Mouse (Mus musculus): ENCODE results near the gene Xrcc4.
"Not testable (repeated sequence)": the region's sequence is repeated elsewhere in the genome, so short reads cannot be mapped to it uniquely, and the experiment has no call there.

Xrcc4 gene

DNA sequence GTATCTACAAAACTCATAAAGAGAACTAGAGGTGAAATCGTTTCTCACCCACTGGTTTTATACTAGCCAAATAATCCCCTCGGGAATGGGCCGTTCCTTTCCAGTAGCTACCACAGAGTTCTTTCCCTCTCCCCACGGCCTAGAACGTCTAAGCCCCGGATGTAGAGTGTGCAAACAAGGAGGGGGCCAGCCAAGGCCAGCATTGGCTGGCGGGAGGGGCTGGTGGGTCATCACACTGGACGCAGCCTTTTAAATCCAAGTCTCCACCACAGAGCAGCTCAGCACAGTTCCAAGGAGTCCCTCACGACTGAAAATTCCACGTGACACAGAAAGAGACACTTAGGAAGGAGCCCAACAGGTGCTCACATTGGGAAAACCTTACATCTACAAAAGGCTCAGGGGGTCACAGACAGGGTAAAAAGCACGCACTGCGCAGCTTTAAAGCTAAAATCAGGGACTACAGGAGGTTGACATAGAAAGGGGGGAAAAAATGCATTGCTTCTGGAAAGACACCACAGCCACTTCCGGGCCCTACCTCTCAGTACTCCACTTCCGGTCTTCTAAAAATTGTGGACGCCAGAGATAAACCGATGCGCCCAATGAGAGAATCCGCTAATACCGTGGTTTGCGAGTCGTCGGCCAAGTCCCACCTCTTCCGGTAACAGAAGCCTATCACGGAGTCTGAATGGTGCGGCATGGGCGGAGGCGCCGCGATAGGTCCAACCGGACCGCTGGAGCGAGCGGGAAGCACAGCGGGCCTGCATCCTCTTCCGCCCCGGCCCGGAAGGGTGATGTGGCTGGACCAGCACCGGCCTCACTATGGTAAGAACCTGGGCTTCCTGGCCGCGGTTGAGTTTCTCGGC, at the start of gene Xrcc4, which contains the start of gene Tmem167:
TSS of gene Xrcc4 (minus strand) at position 647 of the 863 bp plus-strand sequence.
TSS of gene Tmem167 (plus strand) at position 162 of the 863 bp plus-strand sequence.
- DNase-seq: peak; percentile 100

DNA sequence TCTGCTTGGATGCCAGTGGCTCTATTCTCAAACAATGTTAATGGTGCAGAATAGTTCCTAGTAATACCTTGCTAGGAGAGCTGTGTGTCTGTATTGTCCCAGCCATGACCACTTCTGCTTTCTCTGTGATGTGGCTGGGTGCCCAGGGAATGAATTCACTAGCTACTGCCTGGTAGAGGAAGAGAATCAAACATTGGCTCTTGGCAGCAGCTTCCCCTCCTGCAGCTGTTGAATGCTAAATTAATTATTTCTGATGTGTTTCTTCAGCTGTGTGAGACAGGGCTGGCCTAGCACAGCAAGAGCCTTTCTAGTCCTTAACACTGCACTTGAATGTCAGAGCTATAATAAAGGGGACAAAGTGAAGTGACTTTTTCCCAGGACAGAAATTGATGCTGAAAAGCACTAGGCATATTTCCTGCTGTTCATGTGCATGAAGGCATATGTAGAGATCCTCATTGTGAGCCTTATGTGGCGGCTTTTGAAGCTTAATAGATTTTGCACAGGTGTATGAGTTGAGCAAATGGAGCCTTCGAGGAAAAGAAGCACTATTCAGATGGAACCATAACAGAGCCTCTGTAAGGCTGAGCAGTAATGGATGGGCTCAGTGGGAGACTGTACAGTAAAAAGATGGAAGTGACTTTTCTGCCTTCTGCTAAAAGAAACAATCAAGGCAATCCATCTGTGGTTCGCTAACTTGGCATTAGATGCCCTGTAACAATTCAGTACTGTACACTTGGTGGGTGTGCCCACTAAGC, 46.9 kb upstream of the Xrcc4 start:
- no peak for DNase-seq

DNA sequence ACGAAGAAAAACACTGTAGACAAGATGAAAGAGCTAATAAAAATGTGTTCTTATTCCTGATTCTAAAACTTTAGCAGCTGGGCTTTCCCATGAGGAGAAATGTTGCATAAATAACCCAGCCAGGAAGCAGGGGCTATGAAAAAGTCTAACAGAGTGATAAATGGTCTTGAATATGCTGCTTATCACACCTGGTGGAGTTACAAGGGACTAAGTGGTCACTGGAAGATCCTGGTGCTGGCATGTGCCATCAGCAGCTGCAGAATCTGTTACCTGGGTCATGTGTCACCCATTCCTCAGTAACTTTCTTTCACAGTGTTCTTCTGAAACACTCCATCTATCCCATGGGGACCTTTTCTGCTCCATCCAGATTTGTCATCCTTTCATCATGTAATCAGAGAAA, 22.3 kb upstream of the Xrcc4 start:
- no peak for DNase-seq

DNA sequence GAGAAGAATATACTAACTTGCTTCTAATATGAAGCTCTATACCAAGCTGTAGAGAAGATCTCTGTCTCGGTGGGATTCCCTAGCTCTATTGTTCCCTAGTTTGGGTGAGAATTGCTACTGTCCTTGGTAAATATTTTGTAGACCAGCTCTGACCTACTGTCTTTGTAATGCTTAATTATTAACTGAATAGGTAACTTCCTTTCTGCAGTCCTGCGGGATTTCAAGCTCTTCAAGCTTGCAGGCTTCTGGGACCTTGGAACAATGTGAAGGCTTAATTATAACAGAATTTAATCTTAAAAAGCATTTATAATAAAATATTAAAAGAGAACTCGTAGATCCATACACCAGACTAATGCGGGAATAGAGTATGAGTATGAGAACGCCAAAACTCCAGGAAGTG, 19.3 kb upstream of the Xrcc4 start:
- not testable (repeated sequence) for DNase-seq

DNA sequence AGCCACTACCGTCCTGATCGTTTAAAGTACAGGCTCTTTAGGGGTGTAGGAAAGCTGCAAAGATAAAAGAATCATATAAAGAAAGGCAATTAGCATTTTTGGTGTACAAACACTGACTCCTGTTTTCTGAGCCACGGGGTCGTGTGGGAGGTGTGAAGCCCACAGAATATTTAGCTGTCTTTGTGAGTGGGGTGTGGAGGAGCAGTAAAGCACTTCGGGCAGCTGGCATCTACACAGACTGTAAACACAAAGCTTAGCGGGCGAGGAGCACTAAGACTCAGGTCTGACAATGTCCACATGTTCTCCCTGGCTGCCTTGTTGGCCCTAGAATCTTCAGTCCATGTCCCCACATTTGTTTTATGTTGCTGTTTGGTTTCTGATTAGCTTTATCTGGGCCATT, 16.7 kb upstream of the Xrcc4 start:
- peak; percentile 84 for DNase-seq

DNA sequence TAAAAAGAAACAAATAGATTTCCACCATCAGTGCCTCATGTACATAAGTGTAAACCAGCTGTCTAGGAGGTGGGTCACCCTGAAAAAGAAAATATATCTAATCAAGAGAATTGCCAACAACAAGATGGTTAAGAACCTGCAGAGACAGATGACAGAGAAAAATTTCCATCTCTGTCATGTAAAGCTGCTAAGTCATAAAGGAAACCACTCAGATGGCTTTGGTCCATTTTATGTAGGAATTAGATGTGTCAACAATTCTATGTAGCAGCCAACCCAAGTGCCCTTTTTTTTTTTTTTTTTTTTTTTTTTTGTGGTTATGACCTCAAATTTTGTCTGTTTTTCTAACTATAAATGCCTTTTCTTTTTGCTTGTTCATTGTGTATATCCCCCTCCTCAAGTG, 12.1 kb upstream of the Xrcc4 start:
- no peak for DNase-seq

DNA sequence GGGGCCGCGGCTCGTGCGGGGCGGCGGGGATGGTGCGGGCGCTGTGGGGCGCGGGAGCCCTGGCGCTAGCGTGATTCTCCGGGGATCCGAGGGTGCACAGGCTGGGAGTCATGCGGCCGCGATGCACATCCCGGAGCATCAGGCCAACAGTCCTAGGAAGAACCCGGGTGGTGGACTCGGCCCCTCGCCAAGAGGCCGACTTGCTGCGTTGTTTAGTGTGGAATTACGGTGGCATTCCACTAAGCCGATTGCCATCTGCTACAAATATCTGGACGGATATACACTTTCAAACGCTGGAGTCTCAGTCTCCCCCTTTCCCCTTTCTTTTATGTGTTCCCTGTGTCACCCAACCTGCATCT, 396 bp upstream of the Xrcc4 start:
- DNase-seq: no peak

DNA sequence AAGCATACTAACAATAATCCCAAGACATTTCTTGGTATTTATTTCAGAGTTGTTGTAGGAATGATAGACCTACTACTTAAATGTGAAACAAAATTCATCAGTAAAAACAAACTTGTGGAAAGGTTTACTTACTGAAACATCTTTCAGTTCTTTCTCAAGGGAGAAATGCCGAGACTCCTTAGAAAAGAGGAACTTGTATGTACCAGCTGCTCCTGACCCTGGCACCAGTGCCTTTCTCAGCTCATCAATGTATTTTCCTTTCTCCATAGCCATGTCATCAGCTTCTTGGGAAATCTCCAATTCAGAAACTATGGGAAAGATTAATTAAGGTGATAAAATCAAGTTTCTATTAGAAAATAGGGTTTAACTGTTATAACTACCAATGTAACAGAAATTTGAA, 27.5 kb downstream of the Xrcc4 start:
- DNase-seq: no peak

DNA sequence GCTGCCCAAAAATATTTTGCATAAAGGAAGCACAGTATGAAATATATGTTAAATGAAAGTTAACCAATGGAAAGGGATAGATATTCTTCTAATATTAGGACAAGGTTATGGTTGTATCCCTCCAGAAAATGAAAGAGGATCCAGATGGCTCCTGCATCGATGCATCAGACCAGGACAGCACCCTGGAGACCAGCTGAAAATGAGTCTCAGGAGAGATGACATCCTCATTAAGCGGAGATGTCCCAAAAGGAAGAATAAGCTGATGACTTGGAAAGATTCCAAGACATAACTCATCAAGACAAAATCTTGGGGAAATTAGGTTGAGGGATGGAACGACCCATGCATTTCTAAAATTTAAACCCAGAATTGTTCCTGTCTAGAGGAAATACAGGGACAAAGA, 37.0 kb downstream of the Xrcc4 start:
- no peak for DNase-seq

DNA sequence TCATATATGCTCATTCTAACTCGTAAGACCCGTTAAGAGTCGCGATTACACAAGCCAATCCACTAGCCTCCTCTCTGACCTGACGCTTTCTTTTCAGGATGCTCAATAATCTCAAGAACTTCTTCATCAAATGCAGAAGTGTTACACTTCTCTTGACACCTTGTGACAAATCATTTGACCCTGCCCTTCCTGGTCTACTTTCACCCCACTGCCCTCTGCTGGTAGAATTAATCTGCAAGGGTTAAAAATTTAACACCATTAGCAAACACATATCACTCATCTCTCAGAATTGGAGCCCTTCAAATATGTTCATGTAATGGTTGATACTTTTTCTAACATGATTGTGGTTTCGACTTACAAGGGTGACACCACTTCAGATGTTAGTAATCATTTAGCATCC, 37.7 kb downstream of the Xrcc4 start:
- DNase-seq: no peak

DNA sequence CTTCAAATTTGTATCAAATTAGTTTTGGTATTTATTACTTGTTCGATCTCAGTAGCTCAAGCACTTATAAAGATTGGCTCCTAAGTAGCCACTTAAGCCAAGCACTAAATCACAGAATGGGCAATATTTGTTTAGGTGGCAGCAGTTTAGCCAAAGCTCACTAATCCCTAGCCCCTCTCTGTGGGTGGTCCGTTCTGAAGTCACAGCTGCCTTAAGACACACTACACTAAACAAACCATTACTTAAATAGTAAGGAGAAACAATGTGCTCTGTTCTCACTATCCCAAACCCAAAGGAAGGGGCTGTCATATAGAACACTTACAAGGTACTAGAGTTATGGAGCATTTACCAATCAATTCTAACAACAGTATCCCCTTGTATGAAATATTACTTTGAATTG, 49.8 kb downstream of the Xrcc4 start:
- no peak for DNase-seq

DNA sequence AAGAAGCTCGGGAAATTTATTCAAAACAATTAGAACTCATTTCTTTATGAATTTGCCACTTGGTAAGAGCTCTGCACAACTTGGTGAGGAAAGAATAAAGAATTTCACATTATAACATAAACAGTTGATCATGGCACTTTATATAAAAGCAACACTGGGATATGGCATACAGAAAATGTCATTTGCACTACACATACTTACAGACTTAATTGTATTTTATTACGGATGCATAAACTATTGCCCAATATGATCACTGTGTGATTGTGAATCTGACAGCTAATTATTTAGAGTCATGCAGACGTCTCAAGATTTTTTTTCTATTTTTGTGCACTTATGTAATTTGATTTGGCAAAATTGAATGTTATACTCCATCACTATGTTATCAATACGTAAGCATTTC, 56.4 kb downstream of the Xrcc4 start:
- no peak for DNase-seq

DNA sequence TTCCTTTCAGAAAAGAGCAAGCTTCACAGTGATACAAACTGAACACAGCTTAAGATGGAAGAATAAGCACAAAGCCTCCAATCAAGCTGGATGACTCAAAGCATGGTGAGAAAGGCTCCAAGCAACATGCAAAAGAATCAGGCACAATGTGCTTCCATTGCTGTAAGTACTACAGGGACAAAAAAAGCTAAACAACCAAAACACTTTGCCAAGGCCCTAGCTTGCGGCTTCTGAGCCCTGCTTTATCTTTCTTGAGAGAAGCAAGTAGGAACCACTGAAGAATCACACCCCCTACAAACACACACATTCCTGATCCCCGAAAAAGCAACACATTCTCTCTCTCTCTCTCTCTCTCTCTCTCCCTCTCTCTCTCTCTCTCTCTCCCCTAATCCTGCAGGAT, 56.9 kb downstream of the Xrcc4 start:
- no peak for DNase-seq

DNA sequence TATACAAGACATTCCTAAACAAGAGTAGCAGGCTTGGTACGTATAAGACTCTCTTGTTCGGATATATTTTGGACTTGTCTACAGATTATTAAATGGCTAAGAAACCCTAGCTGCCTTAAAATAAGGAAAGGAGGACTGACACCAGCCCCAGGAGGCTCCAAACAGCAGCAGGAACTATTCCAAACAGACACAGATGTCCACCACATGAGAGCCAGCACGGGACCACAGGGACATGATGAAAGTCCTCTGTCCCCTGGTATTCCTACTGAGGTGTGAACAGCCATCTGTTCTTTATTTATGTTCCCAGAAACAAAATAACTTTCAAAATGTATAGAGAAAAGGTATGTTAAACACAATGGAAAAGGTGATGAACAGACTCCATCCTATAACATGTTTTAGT, 58.5 kb downstream of the Xrcc4 start:
- DNase-seq: no peak

DNA sequence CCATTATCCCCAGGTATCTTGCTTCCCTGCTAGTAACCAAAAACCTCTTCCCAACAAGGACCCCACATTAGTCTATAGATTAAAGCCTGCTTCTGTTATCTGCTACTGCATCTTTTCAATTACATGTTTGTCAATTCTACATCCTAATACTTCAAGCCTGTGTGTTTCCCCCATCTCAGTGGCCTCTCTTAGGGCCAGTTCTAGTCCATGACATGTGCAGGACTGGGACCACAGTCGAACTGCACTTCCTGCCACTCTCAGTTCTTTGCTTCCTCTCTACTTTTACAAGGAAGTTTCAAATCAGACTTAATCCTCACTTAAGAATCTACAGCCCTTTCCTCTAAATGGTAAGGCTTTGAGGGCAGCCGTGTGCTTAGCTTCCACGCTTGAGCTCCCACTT, 76.8 kb downstream of the Xrcc4 start:
- DNase-seq: no peak

DNA sequence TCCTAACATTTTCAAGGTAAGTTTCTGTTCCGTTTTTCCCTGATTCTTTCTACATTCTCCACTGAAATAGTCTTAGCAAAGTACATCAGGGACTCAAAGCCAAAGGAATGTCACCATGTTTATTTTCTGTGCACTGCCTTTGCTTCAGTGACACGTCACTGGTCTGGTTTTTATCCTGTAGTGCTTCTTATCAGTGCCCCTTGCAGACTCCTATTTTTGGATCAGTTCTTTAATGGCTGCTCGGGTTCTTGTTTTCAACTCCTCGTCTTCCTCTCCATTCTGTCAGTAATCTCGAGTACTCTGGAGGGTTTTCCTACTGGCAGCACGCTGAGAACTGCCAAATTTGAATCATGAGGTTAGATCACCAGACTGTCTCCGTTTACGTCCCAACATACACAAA, 77.2 kb downstream of the Xrcc4 start:
- DNase-seq: peak; percentile 89

DNA sequence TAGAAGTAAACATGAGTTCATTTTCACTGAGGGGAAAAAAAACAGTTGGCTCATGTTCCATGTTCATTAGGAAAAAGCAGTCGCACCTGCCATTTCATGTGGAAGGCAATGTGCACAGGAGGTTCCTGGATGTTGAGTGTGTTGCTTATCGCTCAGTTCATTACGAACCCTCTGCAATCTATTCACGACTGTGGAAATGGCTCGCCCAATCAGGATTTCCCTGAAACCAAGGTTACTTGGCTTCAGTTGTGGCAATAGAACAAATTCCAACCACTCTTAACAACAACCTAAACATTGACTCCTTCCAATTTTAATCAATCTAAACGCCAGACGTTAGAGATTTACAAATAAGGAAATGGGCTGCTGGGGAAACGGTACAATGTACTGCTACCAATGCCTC, 78.3 kb downstream of the Xrcc4 start:
- DNase-seq: peak; percentile 83

DNA sequence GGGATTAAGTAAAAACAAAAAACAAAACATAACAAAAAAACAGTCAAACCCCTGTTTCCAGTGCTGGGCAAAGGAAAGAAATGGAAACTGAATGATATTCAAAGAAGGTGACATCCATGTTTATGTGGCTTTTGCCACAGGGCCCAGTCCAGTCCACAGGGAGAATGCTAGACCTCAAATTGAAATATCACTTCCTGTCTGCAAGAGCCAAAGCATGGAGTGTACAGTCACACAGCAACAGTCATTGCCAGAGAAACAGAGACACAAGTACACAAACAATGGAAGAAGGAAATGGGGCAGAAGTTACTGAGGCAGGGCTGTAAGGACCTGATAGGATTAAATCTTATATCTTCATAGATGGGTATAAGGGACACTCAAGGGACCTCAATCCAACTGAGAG, 79.6 kb downstream of the Xrcc4 start:
- no peak for DNase-seq

DNA sequence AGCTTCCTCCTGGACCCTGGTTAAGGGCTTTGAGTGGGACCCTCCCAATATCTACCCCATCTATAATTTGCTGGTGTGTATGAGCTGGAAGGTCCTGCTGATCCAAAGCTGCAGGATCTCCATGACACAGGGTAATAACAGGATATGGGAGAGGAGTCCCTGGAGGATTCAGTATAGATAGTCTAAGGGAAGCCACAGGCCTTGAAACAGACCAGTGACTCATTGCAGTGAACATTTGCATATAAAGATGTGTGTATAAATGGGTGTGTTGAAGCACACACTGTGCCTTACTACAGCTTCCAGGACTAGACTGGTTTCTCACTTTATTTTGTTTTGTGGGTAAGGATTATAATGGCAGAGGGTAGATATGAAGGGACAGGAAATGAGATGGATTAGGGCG, 83.8 kb downstream of the Xrcc4 start:
- no peak for DNase-seq

DNA sequence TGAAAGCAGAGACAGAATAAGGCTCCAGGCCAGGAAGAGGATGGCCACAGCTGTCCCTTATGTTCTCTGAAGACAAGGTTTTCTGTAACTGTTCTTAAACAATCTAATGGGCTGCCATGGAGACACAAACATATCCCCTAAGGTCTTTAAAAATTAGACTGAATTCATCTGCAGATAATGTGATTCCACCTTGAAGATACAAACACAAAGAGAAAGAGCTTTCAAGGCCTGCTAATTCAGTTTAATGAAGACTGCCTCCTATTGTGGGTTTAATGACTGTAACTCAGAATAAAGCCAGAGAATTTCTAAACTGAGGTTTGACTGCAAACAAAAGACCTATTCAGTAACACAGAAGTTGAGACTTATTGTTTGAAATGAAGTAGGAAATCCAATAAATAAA, 91.9 kb downstream of the Xrcc4 start:
- DNase-seq: no peak

DNA sequence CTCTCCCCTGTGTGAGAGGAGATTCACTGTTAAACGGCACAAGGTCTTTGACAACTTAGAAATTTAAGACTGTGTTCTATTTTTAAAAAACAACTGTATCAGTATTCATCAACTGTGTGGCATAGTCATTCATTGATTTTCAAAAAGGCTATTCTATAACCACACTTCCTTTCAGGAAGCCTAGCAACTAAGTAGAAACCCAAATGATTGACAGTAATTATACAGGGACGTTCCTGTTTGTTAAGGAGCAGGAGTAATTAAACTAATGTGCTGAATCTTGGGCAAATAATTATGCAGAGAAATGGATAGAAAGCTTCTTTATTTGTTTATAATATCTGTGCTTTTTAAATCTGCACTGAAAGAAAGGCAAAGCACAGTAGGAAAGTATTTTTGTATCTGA, 103.3 kb downstream of the Xrcc4 start:
- no peak for DNase-seq

DNA sequence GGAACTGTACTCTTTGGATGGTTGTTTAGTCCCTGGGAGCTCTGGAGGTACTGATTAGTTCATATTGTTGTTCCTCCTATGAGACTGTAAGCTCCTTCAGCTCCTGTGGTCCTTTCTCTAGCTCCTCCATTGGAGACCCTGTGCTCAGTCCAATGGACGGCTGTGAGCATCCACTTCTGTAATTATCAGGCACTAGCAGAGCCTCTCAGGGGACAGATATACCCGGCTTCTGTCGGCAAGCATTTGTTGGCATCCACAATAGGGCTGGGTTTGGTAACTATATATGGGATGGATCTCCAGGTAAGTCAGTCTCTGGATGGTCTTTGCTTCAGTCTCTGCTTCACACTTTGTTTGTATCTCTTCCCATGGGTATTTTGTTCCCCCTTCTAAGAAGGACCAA, 118.5 kb downstream of the Xrcc4 start:
- no peak for DNase-seq

DNA sequence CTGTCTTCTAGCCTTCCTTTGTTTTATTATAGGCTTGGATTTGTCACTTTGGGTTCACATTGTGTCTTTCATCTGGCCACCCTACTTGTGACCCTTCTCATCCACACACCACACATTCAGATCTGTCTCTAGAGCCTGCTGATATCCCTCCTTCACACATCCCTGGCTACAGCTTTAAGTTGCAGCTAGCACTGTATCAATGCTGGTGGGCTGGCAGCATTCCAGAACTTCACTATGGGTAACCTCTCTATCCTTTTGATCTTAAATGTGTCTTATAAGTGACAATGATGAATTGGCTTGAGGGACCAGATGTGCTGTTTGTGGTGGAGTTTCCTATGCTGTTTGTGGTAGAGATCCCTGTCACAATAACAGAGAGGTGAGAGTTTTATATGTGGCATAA, 120.7 kb downstream of the Xrcc4 start:
- DNase-seq: no peak

DNA sequence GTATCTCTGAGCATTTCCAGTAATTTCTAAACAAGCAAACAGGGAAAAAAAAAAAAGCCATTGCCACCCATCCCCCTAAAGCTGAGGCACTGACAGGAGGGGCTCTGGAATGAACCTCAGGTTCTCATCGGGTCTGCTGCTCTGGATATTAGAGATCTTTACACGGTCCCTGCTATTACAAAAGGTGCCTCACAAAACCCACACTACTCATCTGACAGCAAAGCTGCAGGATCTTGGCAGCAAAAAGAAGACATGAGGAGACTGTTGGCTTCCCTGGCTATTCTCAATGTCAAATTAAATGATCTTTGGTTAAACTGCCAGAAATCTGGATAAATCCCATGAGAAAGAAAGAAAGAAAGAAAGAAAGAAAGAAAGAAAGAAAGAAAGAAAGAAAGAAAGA, 145.1 kb downstream of the Xrcc4 start:
- DNase-seq: no peak

DNA sequence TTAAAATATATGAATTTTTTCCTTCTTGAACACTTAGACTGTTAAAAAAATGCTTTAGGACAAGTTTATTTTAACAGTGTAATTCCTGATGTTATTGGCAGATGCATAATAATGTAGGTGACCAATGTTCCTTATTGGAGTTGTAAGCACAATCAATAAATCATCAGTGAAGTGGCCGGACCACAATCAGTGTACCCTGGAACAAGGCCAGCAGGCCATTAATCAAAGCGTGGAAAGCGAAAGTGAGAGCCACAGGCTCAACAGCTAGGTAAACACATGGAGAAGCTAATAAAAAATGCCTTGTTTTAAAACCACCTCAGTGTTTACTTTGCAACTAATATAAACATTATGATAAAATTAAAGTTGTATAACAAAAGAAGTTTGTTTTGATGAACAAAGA, 159.9 kb downstream of the Xrcc4 start:
- peak; percentile 88 for DNase-seq

Data from heart, adult 11 months (tissue).